Mouse (Mus musculus) heart, embryonic 11.5 days (tissue): Measurements from ENCODE around the gene Prss34. TPM values are rescaled to one million over a fixed set of nuclear protein-coding genes. Genes with fewer than 3 reads are reported as not detected.

Experiments used
- ATAC-seq: fragments of 200-750 bp; cut with Nextera tagmentation; replicated peaks from 2 replicates; pipeline ENCODE4 v1.8.0; 2017; ENCODE audit warnings: moderate library complexity; ENCODE audit not compliant: insufficient number of reproducible peaks, low FRiP score, low TSS enrichment
- H3K27ac ChIP-seq: fragments of 300-500 bp; sonication (generic); 2 replicates; pipeline ENCODE4 v1.5.1; 2014; ENCODE audit warnings: mild to moderate bottlenecking, low read depth, low read length
- H3K27me3 ChIP-seq: fragments of 300-500 bp; sonication (generic); 2 replicates; pipeline ENCODE4 v1.6.1; 2014; ENCODE audit warnings: mild to moderate bottlenecking, low read length, mixed read lengths; ENCODE audit not compliant: control insufficient read depth, insufficient read depth
- H3K36me3 ChIP-seq: fragments of 300-500 bp; sonication (generic); 2 replicates; pipeline ENCODE4 v1.6.1; 2014; ENCODE audit warnings: mild to moderate bottlenecking, low read length, moderate library complexity, mixed read lengths; ENCODE audit not compliant: control insufficient read depth, insufficient read depth
- H3K4me1 ChIP-seq: fragments of 300-500 bp; sonication (generic); 2 replicates; pipeline ENCODE4 v1.6.1; 2014; ENCODE audit warnings: low read length; ENCODE audit not compliant: control insufficient read depth, insufficient read depth
- H3K4me2 ChIP-seq: fragments of 300-500 bp; sonication (generic); 2 replicates; pipeline ENCODE4 v1.6.1; 2014; ENCODE audit warnings: mild to moderate bottlenecking, moderate library complexity
- H3K4me3 ChIP-seq: fragments of 300-500 bp; sonication (generic); 2 replicates; pipeline ENCODE4 v1.5.1; 2014; ENCODE audit warnings: low read depth, low read length
- H3K9ac ChIP-seq: fragments of 300-500 bp; sonication (generic); 2 replicates; pipeline ENCODE4 v1.6.1; 2014; ENCODE audit warnings: mild to moderate bottlenecking, low read depth, low read length, moderate library complexity
- H3K9me3 ChIP-seq: fragments of 300-500 bp; sonication (generic); replicated peaks from 2 replicates; pipeline ENCODE4 v1.6.1; 2016; ENCODE audit warnings: low read length; ENCODE audit not compliant: control insufficient read depth
- WGBS: fragments of 180-500 bp; shearing (Covaris S2); extraction: QIAGEN DNeasy Blood & Tissue Kit; methylation state at CpG from one replicate; pipeline ENCODE4 v1.1.7; 2014; ENCODE audit not compliant: insufficient replicate concordance; 5-methylcytosine and 5-hydroxymethylcytosine counted together
- polyA plus RNA-seq: library from polyadenylated mRNA; unstranded; fragments of >200 nt; fragmentation: Nextera tagmentation; extraction: Ambion mirVana; gene quantifications from 2 replicates; pipeline ENCODE4 v1.2.1, GENCODE M21; 2014

Gene Prss34
- polyA plus RNA-seq, 1 experiment from 2014 or later: not detected

GRCm38 (mm10) chr17:25288842-25289241 lies 9.4 kb upstream of the Prss34 start:
- no peak overlapping the region for H3K4me3 ChIP-seq
- no peaks in the 10 kb centered on the region for H3K27me3 ChIP-seq
- 21% methylated on average over 4 of the region's 4 CpGs for WGBS
- H3K36me3 ChIP-seq: no peaks in the 10 kb centered on the region
- ATAC-seq: no peak
- no peak overlapping the region for H3K4me2 ChIP-seq
- H3K9ac ChIP-seq: no peak overlapping the region
- no peak overlapping the region for H3K27ac ChIP-seq
- no peaks in the 10 kb centered on the region for H3K9me3 ChIP-seq
- H3K4me1 ChIP-seq: no peaks in the 10 kb centered on the region

GRCm38 (mm10) chr17:25290411-25290810 lies 7.8 kb upstream of the Prss34 start:
- Histone ChIP-seq H3K36me3 (no peaks in the 10 kb centered on the region), H3K4me3 (no peak overlapping the region), H3K4me2 (no peak overlapping the region), H3K27ac (no peak overlapping the region), H3K4me1 (no peaks in the 10 kb centered on the region), H3K9ac (no peak overlapping the region), H3K9me3 (no peaks in the 10 kb centered on the region), H3K27me3 (no peaks in the 10 kb centered on the region)
- 22% methylated on average over 4 of the region's 4 CpGs for WGBS
- no peak for ATAC-seq

GRCm38 (mm10) chr17:25293495-25293894 lies 4.7 kb upstream of the Prss34 start:
- Histone ChIP-seq H3K4me2 (no peak overlapping the region), H3K36me3 (no peaks in the 10 kb centered on the region), H3K4me3 (no peak overlapping the region), H3K4me1 (no peaks in the 10 kb centered on the region), H3K27me3 (peaks cover 7% of the 10 kb centered on the region), H3K9ac (no peak overlapping the region), H3K9me3 (no peaks in the 10 kb centered on the region), H3K27ac (no peak overlapping the region)
- 37% methylated on average over 5 of the region's 5 CpGs for WGBS
- ATAC-seq: no peak

- Histone ChIP-seq H3K36me3 (no peaks in the 10 kb centered on the region), H3K4me2 (no peak overlapping the region), H3K9ac (no peak overlapping the region), H3K4me1 (no peaks in the 10 kb centered on the region), H3K27me3 (peaks cover 7% of the 10 kb centered on the region), H3K27ac (no peak overlapping the region), H3K9me3 (no peaks in the 10 kb centered on the region), H3K4me3 (no peak overlapping the region)
- ATAC-seq: no peak
- WGBS: 50% methylated on average over 1 of the region's 1 CpGs
Observed at GRCm38 (mm10) chr17:25294111-25294510, 4.1 kb upstream of the Prss34 start.

- Histone ChIP-seq H3K4me1 (no peaks in the 10 kb centered on the region), H3K27me3 (0 out of 2 replicates have a peak, but pooled peaks cover 2% of the 10 kb centered on the region), H3K9me3 (no peaks in the 10 kb centered on the region), H3K9ac (no peak within 1 kb of the TSS), H3K4me3 (no peak within 1 kb of the TSS), H3K27ac (no peak within 1 kb of the TSS), H3K4me2 (no peak within 1 kb of the TSS), H3K36me3 (no peaks in the 10 kb centered on the region)
- no peak for ATAC-seq
- WGBS: 52% methylated on average over 4 of the region's 4 CpGs
Observed at GRCm38 (mm10) chr17:25308346-25308745, 10.2 kb downstream of the Prss34 start, which contains the start of gene Prss28. Gene Prss28 (plus strand): TSS chr17:25308646.

GRCm38 (mm10) chr17:25318354-25318753 lies 20.2 kb downstream of the Prss34 start, which contains the start of gene Prss29:
Gene Prss29 (plus strand): TSS chr17:25318654.
- H3K4me1 ChIP-seq: no peaks in the 10 kb centered on the region
- H3K27me3 ChIP-seq: no peaks in the 10 kb centered on the region; the same call in 1 of the 2 replicates
- H3K4me3 ChIP-seq: no peak within 1 kb of the TSS
- H3K27ac ChIP-seq: no peak within 1 kb of the TSS
- ATAC-seq: no peak
- no peaks in the 10 kb centered on the region for H3K9me3 ChIP-seq
- H3K9ac ChIP-seq: no peak within 1 kb of the TSS
- H3K36me3 ChIP-seq: no peaks in the 10 kb centered on the region
- 68% methylated on average over 5 of the region's 5 CpGs for WGBS
- H3K4me2 ChIP-seq: no peak within 1 kb of the TSS

- ATAC-seq: no peak
- no peak overlapping the region for H3K4me3 ChIP-seq
Observed at GRCm38 (mm10) chr17:25320819-25321218, 22.6 kb downstream of the Prss34 start.

GRCm38 (mm10) chr17:25322930-25323329 lies 24.7 kb downstream of the Prss34 start:
- Histone ChIP-seq H3K27ac (no peak overlapping the region), H3K4me3 (no peak overlapping the region), H3K36me3 (no peaks in the 10 kb centered on the region), H3K9me3 (no peaks in the 10 kb centered on the region), H3K4me2 (no peak overlapping the region), H3K4me1 (no peaks in the 10 kb centered on the region), H3K9ac (no peak overlapping the region), H3K27me3 (no peaks in the 10 kb centered on the region; the same call in 1 of the 2 replicates)
- 16% methylated on average over 2 of the region's 2 CpGs for WGBS
- no peak; the same call in 1 of the 2 replicates for ATAC-seq

More at GRCm38 (mm10) chr17:25320819-25321218, 22.6 kb downstream of the Prss34 start:
- no peak overlapping the region for H3K4me2 ChIP-seq
- H3K9ac ChIP-seq: no peak overlapping the region
- no peaks in the 10 kb centered on the region for H3K36me3 ChIP-seq
- 86% methylated on average over 8 of the region's 8 CpGs for WGBS
- no peaks in the 10 kb centered on the region; the same call in 1 of the 2 replicates for H3K27me3 ChIP-seq
- H3K9me3 ChIP-seq: no peaks in the 10 kb centered on the region
- H3K27ac ChIP-seq: no peak overlapping the region
- no peaks in the 10 kb centered on the region for H3K4me1 ChIP-seq

GRCm38 (mm10) chr17:25332321-25332720 lies 34.1 kb downstream of the Prss34 start:
- Histone ChIP-seq H3K9me3 (no peaks in the 10 kb centered on the region), H3K36me3 (no peaks in the 10 kb centered on the region), H3K27me3 (peaks cover 21% of the 10 kb centered on the region), H3K4me2 (no peak overlapping the region), H3K9ac (no peak overlapping the region), H3K27ac (no peak overlapping the region), H3K4me1 (no peaks in the 10 kb centered on the region), H3K4me3 (no peak overlapping the region)
- no peak for ATAC-seq
- 67% methylated on average over 9 of the region's 9 CpGs for WGBS
